Mouse (Mus musculus) spleen, adult 18-20 months (tissue): Measurements from ENCODE around the gene Kif21b.

Experiments used
- DNase-seq, 2 experiments: peaks; one replicate each; pipeline ENCODE4 v3.0.0; 2022; ENCODE audit warnings: mixed read lengths in 2 of 2

Gene Kif21b

GRCm38 (mm10) chr1:136130107-136130506, 1.1 kb upstream of the Kif21b start:
- DNase-seq: no peak

DNA sequence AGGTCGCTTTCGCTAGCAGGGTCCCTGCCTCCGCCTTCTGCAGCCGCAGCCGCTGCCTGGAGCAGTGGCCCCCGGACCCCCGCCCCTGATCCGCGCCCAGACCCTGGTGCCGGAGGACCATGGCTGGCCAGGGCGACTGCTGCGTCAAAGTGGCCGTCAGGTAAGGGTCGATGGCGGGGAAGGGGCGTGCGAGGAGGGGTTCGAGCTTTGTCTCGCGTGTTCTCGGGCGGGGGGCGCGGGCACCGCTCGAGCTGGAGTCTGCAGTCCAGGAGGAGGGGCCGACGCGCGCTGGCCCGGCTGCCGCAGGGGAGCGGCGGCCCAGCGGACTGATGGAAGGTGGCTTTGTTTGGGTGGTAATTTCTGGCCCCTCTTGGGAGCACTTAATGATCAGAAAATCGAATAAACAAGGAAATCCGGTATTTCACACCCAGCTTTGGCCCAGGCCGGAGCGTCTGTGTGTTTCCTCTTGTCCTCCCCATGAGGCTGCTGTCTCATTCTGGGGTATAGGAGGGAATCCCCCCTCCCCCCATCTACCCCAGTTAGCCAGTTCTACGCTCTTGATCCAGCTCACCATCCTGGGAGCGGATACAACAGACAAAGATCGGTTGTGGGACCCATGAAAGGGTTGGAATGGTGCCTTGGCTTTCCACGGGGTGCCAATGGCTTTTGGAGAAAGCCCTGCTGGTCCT, 558 bp downstream of the Kif21b start:
- peak; percentile 59 to 62 for DNase-seq

GRCm38 (mm10) chr1:136132386-136133201, 1.4 kb downstream of the Kif21b start:
- DNase-seq: no peak

DNA sequence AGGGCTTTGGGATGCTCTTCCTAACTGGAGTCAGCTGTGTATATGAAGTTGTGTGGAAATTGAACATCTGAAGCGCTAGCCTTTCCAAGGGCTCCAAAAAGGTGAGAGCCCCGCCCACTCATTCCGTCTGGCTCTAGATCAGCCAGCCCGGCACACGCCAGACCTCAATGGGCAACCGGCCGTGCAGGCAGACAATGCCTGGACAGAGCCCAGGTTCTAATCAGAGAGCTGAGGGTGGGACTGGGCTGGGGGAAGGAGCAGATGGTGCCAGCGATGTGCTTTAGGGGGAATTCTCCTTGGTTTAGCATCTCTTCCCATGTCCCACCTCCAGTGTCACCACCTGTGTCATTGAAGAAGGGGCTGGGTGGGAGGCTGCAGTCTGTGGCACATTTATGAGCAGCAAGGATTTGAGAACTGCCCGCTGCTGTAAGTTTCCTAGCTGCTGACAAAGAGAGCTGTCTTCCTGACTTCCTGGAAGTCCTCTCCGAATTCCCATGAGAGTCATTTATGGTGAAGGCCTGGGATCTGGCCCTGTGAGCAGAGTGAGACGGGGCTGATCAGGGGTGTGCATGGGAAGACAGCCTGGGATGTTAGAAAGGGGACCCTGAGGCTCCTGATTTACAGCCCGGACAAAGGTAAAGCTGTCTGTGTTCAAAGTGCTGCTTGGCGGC, 2.5 kb downstream of the Kif21b start:
- no peak for DNase-seq

- no peak for DNase-seq
Observed at GRCm38 (mm10) chr1:136134547-136134946, 3.4 kb downstream of the Kif21b start.

DNA sequence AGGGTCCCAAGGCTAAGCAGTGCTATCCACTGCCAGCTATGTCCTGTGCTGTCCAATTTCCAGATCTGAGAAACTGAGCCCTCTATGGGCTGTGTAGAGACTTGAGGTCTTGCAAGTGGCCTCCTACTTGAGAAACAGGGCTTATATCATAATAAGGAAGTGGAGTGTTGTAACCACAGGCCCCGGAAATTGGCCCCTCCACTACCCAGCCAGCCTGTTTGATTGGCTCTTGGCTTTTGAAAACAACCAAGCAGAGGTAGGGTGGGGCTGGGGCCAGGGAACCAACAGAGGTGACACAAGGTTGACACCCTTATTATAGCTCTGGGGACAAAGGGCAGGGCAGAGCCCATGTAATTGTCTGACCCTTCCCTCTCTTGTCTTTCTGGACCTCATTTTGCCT, 3.9 kb downstream of the Kif21b start:
- DNase-seq: peak; percentile 70 to 81

DNA sequence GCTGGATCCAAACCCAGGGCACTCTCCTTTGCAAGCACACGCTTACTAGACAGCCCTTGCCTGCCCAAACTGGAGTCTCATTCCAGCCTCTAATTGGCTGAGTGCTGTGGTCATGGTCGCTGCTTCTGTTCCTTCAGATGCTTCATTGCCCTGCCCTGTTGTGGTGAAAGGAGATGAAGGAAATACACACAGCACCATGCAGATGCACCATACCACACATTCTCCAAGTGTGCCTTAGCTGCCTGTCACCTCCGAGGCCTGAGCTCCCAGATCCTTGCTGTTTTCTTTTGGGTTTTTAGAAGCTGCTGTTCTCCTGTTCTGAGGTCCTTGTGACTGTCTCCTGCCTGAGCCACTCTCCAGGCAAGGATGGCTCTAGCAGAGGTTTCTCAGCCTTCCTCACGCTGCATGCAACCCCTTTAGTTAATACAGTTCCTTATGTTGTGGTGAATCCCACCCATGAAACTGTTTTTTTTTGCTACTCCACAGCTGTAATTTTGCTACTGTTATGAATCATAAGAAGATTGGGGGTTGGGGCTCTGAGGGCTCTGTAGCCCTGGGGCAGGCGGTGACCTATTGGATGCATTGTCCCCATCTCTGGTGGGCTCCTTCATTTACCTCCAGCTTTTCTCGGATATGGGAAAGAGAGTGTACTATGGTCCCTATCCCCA, 4.7 kb downstream of the Kif21b start:
- DNase-seq: peak in 1 of 2 experiments; percentile 36

GRCm38 (mm10) chr1:136136547-136136946, 5.4 kb downstream of the Kif21b start:
- no peak for DNase-seq

DNA sequence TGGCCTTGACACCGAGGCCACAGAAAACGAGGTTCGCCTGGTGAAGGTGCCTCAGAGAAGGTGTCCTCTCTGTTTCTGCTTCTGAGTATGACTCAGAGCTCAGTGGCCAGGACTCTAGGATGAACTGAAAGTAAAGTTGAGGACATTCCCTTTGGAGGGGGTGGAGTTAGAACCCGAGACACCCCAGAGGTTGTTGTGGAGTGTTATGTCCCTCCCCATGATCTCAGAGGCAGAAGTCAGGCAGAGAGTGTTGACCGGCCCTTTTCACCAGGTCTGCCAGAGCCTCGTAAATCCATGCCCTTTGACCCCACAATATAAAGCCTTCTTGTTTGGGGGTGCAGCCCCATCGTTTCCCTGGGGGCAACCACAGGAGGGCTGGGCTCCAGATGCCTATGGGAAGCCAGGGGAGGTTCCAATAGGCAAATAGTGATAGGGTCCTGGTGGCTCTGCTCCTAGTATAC, 5.9 kb downstream of the Kif21b start:
- no peak for DNase-seq

- DNase-seq: no peak
Observed at GRCm38 (mm10) chr1:136137575-136137974, 6.4 kb downstream of the Kif21b start.

- no peak for DNase-seq
Observed at GRCm38 (mm10) chr1:136138191-136138830, 7.1 kb downstream of the Kif21b start.

GRCm38 (mm10) chr1:136139990-136140640, 8.9 kb downstream of the Kif21b start:
- peak; percentile 76 to 78 for DNase-seq

DNA sequence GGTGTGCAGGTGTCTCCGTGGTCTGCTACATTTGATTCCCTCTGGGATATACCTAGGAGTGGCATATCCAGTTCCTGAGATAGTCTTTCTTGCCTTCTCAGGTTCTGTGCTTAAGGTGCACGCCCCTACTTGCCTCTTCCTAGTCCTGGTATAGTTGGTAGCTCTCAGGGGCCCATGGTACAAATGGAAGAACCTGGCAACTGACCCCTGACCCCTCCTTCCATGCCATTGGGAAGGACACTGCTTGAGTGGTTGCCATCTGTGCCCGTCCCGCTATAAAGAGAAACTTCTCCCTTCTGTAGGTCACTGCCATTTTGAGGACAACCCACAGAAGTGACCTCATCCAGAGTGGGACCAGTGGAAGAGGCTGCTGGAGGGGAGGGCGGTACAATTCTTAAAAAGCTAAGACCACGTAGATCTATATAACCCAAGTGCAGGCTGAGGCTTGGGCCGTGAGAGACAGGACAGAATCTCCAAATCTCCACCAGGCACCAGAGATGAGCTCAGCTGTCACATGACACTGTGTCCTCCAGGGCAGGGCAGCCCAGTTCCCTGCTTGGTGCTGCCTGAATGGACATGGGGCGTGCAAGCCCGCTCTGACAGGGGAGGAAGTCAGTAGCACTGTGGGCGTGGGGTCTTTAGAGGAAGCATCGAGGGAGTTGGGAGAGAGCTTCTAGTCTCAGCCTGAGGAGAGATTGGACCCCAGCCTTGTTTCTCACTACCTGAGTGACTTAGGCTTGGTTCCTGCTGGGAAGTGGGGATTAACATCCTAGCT, 10.2 kb downstream of the Kif21b start:
- no peak for DNase-seq

DNA sequence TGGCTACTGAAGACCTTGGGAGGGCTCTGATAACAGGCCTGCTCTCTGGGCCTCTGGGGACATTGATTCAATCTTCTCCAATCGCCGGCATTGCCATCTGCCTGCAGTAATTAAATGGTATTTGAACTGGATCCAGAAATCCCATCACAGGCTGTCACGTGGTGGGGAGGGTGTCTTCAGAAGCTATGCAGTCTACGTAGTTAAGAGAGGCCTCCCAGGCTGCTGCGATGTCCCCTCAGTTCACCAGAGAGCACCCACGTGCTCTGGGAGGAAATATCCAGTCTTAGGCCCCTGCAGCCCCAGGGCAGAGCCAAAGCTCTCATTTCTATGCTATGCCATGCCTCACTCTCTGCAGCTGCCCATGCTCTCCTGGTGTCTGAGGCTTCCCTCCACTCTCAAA, 11.1 kb downstream of the Kif21b start:
- DNase-seq: no peak

GRCm38 (mm10) chr1:136143514-136143913, 12.3 kb downstream of the Kif21b start:
- no peak for DNase-seq

- DNase-seq: no peak
Observed at GRCm38 (mm10) chr1:136149702-136150101, 18.5 kb downstream of the Kif21b start.

DNA sequence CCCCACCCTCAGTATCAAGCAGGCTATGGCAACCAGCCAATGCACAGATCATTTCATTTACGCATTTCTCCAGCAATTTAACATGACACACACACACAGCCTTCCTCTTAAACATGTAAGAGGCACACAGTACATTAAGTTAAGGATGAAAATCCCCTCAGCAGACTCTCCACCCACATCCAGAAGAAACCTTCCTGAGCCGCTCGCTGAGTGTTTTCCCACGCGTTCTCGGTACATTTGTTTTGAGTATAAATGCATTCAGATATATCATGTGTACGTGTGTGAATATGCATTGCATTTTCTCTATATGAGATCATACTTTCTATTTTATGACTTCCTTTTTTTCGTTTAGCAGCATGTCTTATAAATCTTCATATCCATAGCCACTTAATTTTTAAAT, 20.2 kb downstream of the Kif21b start:
- no peak for DNase-seq

- no peak for DNase-seq
Observed at GRCm38 (mm10) chr1:136156304-136156703, 25.1 kb downstream of the Kif21b start.

GRCm38 (mm10) chr1:136156951-136157350, 25.8 kb downstream of the Kif21b start:
- no peak for DNase-seq

DNA sequence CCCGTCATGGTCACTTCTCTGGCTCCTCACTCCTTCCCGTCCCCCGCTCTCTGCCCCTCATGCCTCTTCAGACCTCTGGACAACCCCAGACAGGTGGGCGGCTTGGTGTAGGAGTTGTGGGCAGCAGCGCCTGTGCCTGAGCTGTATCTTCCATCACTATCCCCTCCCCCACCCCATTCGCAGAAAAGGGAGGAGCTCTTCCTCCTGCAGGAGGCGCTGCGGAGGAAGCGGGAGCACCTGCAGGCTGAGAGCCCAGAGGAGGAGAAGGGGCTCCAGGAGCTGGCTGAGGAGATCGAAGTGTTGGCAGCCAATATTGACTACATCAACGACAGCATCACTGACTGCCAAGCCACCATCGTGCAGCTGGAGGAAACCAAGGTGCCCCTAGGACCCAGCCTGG, 28.6 kb downstream of the Kif21b start:
- no peak for DNase-seq

GRCm38 (mm10) chr1:136160297-136160696, 29.1 kb downstream of the Kif21b start:
- no peak for DNase-seq
